Mouse (Mus musculus): ENCODE data around the gene Olfr1484.
"Not testable (repeated sequence)": the region's sequence is repeated elsewhere in the genome, so short reads cannot be mapped to it uniquely, and the experiment has no call there.

The Olfr1484 gene

DNA sequence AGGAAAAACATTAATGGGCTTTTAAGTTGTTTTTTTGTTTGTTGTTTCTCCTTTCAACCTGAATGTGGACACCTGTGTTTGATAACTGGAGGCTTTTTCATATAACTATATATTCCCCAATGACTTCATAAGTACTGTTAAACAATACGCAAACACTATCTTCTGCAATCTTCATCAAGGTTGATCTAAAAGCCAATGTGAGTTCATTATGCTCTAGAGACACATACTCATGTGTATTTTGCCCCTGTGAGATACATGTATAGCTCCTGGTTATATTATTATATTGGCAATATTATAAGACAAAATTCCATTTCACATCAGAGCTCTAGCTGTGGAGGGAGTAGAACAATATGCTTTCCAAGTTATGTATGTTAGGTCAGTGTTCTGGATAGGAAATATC, at the start of gene Olfr1484:
Gene Olfr1484 (plus strand): TSS at position 301 of the 400 bp plus-strand sequence.
- in situ Hi-C loops (cut with MseI, MboI), result no loop called here

- in situ Hi-C loops (cut with MseI, MboI), result not testable (repeated sequence)
These were observed 33.8 kb downstream of the Olfr1484 start, which contains the start of gene Olfr1487 for GRCm38 (mm10) chr19:13617075-13617474. Gene Olfr1487 (plus strand): TSS chr19:13617375.

DNA sequence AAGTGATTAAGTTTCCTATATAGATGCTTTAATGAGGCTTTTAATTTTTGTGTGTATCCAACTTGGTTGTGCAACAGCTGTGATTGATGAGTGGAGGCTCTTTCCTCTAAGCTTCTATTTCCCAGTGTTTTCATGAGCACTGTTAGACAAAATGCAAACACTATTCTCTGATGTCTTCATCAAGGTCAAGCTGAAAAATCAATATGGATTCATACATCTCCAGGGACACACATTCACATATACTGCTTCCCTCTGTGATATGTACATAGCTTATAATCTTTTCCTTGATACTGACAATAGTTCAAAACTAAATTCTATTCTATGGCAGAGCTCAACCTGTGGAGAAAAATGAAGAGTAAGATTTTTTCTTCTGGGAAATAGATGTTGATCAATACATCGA, 48.0 kb downstream of the Olfr1484 start, which contains the start of gene Olfr1489:
Gene Olfr1489 (plus strand): TSS at position 301 of the 400 bp plus-strand sequence.
- in situ Hi-C loops (cut with MseI, MboI), result no loop called here
